ENCODE assay signal across 15 mouse cellular contexts in genomic region chr15:103018636-103019035, GRCm38 (mm10). TPM values are rescaled to one million over a fixed set of nuclear protein-coding genes. Genes with fewer than 3 reads are reported as not detected.
DNase-seq lines count a peak whose midpoint lies in the region; ATAC-seq and TF ChIP-seq lines count a peak whose summit lies in the region.
"Had no signal": no experiment of that assay in that cellular context is flagged by ENCODE, and none has a peak within 500 bp of the region (broad histone marks: within the 10 kb centered on the region; RNA-seq: fewer than 3 reads in every experiment).

TSS of gene Hoxc4 (plus strand) at chr15:103018934.

- H3K4me1 ChIP-seq in kidney, embryonic 15.5 days: peaks cover 95% of the 10 kb centered on the region
- no peaks in the 10 kb centered on the region; the same call in 1 of the 2 replicates for H3K4me1 ChIP-seq in kidney, adult 2 months (ENCODE audit: control insufficient read depth, insufficient read depth, low read length)
- peaks cover 5% of the 10 kb centered on the region; the same call in 1 of the 2 replicates for H3K4me1 ChIP-seq in hindbrain, embryonic 10.5 days (replicated peaks)
- H3K4me1 ChIP-seq in limb, embryonic 10.5 days: peaks cover 91% of the 10 kb centered on the region
- H3K4me1 ChIP-seq in stomach, embryonic 16.5 days (ENCODE audit: control insufficient read depth, insufficient read depth, low read length): peaks cover 18% of the 10 kb centered on the region; the same call in 1 of the 2 replicates
- H3K4me1 ChIP-seq: liver, embryonic 15.5 days had no signal

- H3K9me3 ChIP-seq in kidney, embryonic 15.5 days (replicated peaks): no peaks in the 10 kb centered on the region
- no peaks in the 10 kb centered on the region for H3K9me3 ChIP-seq in hindbrain, embryonic 10.5 days
- no peaks in the 10 kb centered on the region for H3K9me3 ChIP-seq in limb, embryonic 10.5 days (replicated peaks)
- no peaks in the 10 kb centered on the region for H3K9me3 ChIP-seq in stomach, embryonic 16.5 days (replicated peaks; ENCODE audit: control insufficient read depth, low read length)
- H3K9me3 ChIP-seq: liver, embryonic 15.5 days had no signal

- no peak for TF ChIP-seq POLR2A in kidney, adult 2 months (IDR thresholded peaks at IDR 0.05; ENCODE audit: low read depth, low read length)

- 26% methylated on average over 9 of the region's 9 CpGs for WGBS in kidney, embryonic 15.5 days
- WGBS in kidney, adult 2 months: 83% methylated on average over 9 of the region's 9 CpGs
- WGBS in hindbrain, embryonic 10.5 days: 4% methylated on average over 9 of the region's 9 CpGs
- WGBS in limb, embryonic 10.5 days: 2% methylated on average over 9 of the region's 9 CpGs
- 47% methylated on average over 9 of the region's 9 CpGs for WGBS in stomach, embryonic 16.5 days

- peak within 1 kb of the TSS; percentile 56 for H3K27ac ChIP-seq in kidney, embryonic 15.5 days
- H3K27ac ChIP-seq in kidney, adult 2 months (ENCODE audit: insufficient read depth, low read depth, low read length): no peak within 1 kb of the TSS
- H3K27ac ChIP-seq in hindbrain, embryonic 10.5 days: no peak within 1 kb of the TSS
- peak within 1 kb of the TSS; percentile 75 for H3K27ac ChIP-seq in limb, embryonic 10.5 days
- peak within 1 kb of the TSS; percentile 67 for H3K27ac ChIP-seq in stomach, embryonic 16.5 days (ENCODE audit: low read length)
- H3K27ac ChIP-seq: liver, embryonic 15.5 days had no signal

- TF ChIP-seq CTCF in kidney, adult 2 months (conservative IDR thresholded peaks at IDR 0.05; ENCODE audit: insufficient read depth, insufficient read length, low read depth, low read length): no peak

- peak; percentile 46 for ATAC-seq in kidney, embryonic 15.5 days (replicated peaks; ENCODE audit: low FRiP score)
- ATAC-seq in stomach, embryonic 16.5 days (ENCODE audit: insufficient read depth, low FRiP score): no peak
- ATAC-seq: forebrain, embryonic 16.5 days; midbrain, embryonic 16.5 days had no signal

- peak within 1 kb of the TSS; percentile 36 for H3K4me2 ChIP-seq in kidney, embryonic 15.5 days
- H3K4me2 ChIP-seq in stomach, embryonic 16.5 days (ENCODE audit: low read depth, low read length): 0 out of 2 replicates have a peak within 1 kb of the TSS, but pooled peaks have one; percentile 21
- H3K4me2 ChIP-seq: liver, embryonic 15.5 days had no signal

- no peak for DNase-seq in kidney, adult 2 months
- no peak for DNase-seq in hindbrain, embryonic 10.5 days (ENCODE audit: low spot score)
- peak; percentile 63 for DNase-seq in limb, embryonic 10.5 days (ENCODE audit: low spot score)
- DNase-seq in testis, postnatal 10 days (ENCODE audit: low spot score): no peak
- no peak for DNase-seq in ovary, adult 18-20 months (ENCODE audit: low spot score)
- DNase-seq: adrenal gland, postnatal 14 days; heart, postnatal 14 days; kidney, postnatal 14 days; right cerebral cortex, postnatal 14 days; thymus, postnatal 36 days had no signal

- no peaks in the 10 kb centered on the region for H3K36me3 ChIP-seq in kidney, embryonic 15.5 days
- H3K36me3 ChIP-seq in kidney, adult 2 months (ENCODE audit: control insufficient read depth, insufficient read depth, low read length): no peaks in the 10 kb centered on the region
- H3K36me3 ChIP-seq in hindbrain, embryonic 10.5 days: no peaks in the 10 kb centered on the region
- H3K36me3 ChIP-seq in limb, embryonic 10.5 days: no peaks in the 10 kb centered on the region
- H3K36me3 ChIP-seq in stomach, embryonic 16.5 days (ENCODE audit: control insufficient read depth, insufficient read depth, low read length): no peaks in the 10 kb centered on the region
- H3K36me3 ChIP-seq: liver, embryonic 15.5 days had no signal

- no peak within 1 kb of the TSS for H3K9ac ChIP-seq in kidney, embryonic 15.5 days
- H3K9ac ChIP-seq in stomach, embryonic 16.5 days (ENCODE audit: low read length): peak within 1 kb of the TSS; percentile 43
- H3K9ac ChIP-seq: liver, embryonic 15.5 days had no signal

- peaks cover 86% of the 10 kb centered on the region for H3K27me3 ChIP-seq in kidney, embryonic 15.5 days
- 0 out of 2 replicates have a peak, but pooled peaks cover 2% of the 10 kb centered on the region for H3K27me3 ChIP-seq in kidney, adult 2 months (replicated peaks; ENCODE audit: control insufficient read depth, insufficient read depth, low read length)
- peaks cover 100% of the 10 kb centered on the region for H3K27me3 ChIP-seq in hindbrain, embryonic 10.5 days (ENCODE audit: insufficient read depth, poor library complexity, severe bottlenecking)
- peaks cover 99% of the 10 kb centered on the region for H3K27me3 ChIP-seq in limb, embryonic 10.5 days (ENCODE audit: low read depth, poor library complexity, severe bottlenecking)
- peaks cover 42% of the 10 kb centered on the region for H3K27me3 ChIP-seq in stomach, embryonic 16.5 days (ENCODE audit: control insufficient read depth, insufficient read depth, low read length)

- H3K4me3 ChIP-seq in kidney, embryonic 15.5 days (replicated peaks): 0 out of 2 replicates have a peak within 1 kb of the TSS, but pooled peaks have one; percentile 4
- H3K4me3 ChIP-seq in kidney, adult 2 months (ENCODE audit: insufficient read depth, low read depth, low read length): no peak within 1 kb of the TSS
- no peak within 1 kb of the TSS for H3K4me3 ChIP-seq in hindbrain, embryonic 10.5 days
- H3K4me3 ChIP-seq in limb, embryonic 10.5 days: peak within 1 kb of the TSS; percentile 35
- H3K4me3 ChIP-seq in stomach, embryonic 16.5 days (replicated peaks; ENCODE audit: low read length): peak within 1 kb of the TSS; percentile 16; the same call in 1 of the 2 replicates
- H3K4me3 ChIP-seq: liver, embryonic 15.5 days had no signal

RNA-seq across cellular contexts. Expression of gene Hoxc4, which starts in this region (rescaled TPM):
- polyA plus RNA-seq in kidney, embryonic 15.5 days (2015; fragmentation: Nextera tagmentation; extraction: Ambion mirVana): 7.9 and 10.2 TPM in 2 replicates
- 2.5 and 2.7 TPM in 2 replicates for polyA plus RNA-seq in kidney, adult 2 months (2012; rRNA removed)
- polyA plus RNA-seq in hindbrain, embryonic 10.5 days (2016; fragmentation: Nextera tagmentation; extraction: Ambion mirVana): 1.5 and 29.6 TPM in 2 replicates
- polyA plus RNA-seq in limb, embryonic 10.5 days (2016; fragmentation: Nextera tagmentation; extraction: Ambion mirVana): 9.1 and 9.8 TPM in 2 replicates
- polyA plus RNA-seq in stomach, embryonic 16.5 days (2015; fragmentation: Nextera tagmentation; extraction: Ambion mirVana): 19.0 and 20.0 TPM in 2 replicates
- polyA plus RNA-seq: forebrain, embryonic 16.5 days; midbrain, embryonic 16.5 days had no signal

Comparison
In these comparisons a context has a peak if more than half of its experiments do, and no peak if none do; other contexts are left out.
1. H3K27ac ChIP-seq: peak in kidney, embryonic 15.5 days (single experiment), limb, embryonic 10.5 days (single experiment) and stomach, embryonic 16.5 days (single experiment); none in kidney, adult 2 months (single experiment) and hindbrain, embryonic 10.5 days (single experiment).
2. H3K4me3 ChIP-seq: peak in kidney, embryonic 15.5 days (single experiment), limb, embryonic 10.5 days (single experiment) and stomach, embryonic 16.5 days (single experiment); none in kidney, adult 2 months (single experiment) and hindbrain, embryonic 10.5 days (single experiment).